Mouse (Mus musculus): ENCODE results near the gene Adarb1. TPM values are rescaled to one million over a fixed set of nuclear protein-coding genes. Genes with fewer than 3 reads are reported as not detected.

Gene Adarb1
- total RNA-seq, 2 experiments from 2014 or later: 113 to 117 TPM

GRCm38 (mm10) chr10:77258704-77259621, 159.1 kb downstream of the Adarb1 start, which contains the start of gene Pofut2:
Pofut2 (plus strand) TSS chr10:77259218.
- peak; percentile 87 to 91 for DNase-seq

GRCm38 (mm10) chr10:77258041-77258590, 160.0 kb downstream of the Adarb1 start:
- DNase-seq: no peak

- no peak for DNase-seq
Observed at GRCm38 (mm10) chr10:77255676-77256075, 162.4 kb downstream of the Adarb1 start.

- no peak for DNase-seq
Observed at GRCm38 (mm10) chr10:77255231-77255630, 162.8 kb downstream of the Adarb1 start.

GRCm38 (mm10) chr10:77252790-77253189, 165.3 kb downstream of the Adarb1 start:
- DNase-seq: peak; percentile 74 to 79

- DNase-seq: no peak
Observed at GRCm38 (mm10) chr10:77251784-77252539, 166.1 kb downstream of the Adarb1 start.

- no peak for DNase-seq
Observed at GRCm38 (mm10) chr10:77251223-77251783, 166.8 kb downstream of the Adarb1 start.

- DNase-seq: no peak
Observed at GRCm38 (mm10) chr10:77247707-77248106, 170.4 kb downstream of the Adarb1 start.

- no peak for DNase-seq
Observed at GRCm38 (mm10) chr10:77247048-77247447, 171.0 kb downstream of the Adarb1 start.

- no peak for DNase-seq
Observed at GRCm38 (mm10) chr10:77244777-77245176, 173.3 kb downstream of the Adarb1 start.

GRCm38 (mm10) chr10:77243572-77244161, 174.4 kb downstream of the Adarb1 start:
- DNase-seq: no peak

GRCm38 (mm10) chr10:77242871-77243270, 175.2 kb downstream of the Adarb1 start:
- no peak for DNase-seq

- no peak for DNase-seq
Observed at GRCm38 (mm10) chr10:77242396-77242795, 175.7 kb downstream of the Adarb1 start.

- DNase-seq: no peak
Observed at GRCm38 (mm10) chr10:77240764-77241163, 177.3 kb downstream of the Adarb1 start.

Other genes with a start within 250 kb of the Adarb1 start
- gene Pofut2, start 159.1 kb downstream of the Adarb1 start, total RNA-seq (2021): 10 to 100 TPM; 31.7 to 32.6 TPM
- 10 to 100 TPM; 35.1 to 37.4 TPM for gene Fam207a, start 97.5 kb upstream of the Adarb1 start, total RNA-seq (2021)
- 1 to 10 TPM; 3.6 TPM for gene Itgb2, start 112.0 kb upstream of the Adarb1 start, total RNA-seq (2021)
- gene Pttg1ip, start 163.4 kb upstream of the Adarb1 start, total RNA-seq (2021): 10 to 100 TPM; 68.2 to 69.0 TPM
- 100 to 1,000 TPM; 127 TPM for gene Sumo3, start 187.8 kb upstream of the Adarb1 start, total RNA-seq (2021)
- gene Gm49325, start 187.9 kb upstream of the Adarb1 start, total RNA-seq (2021): 10 to 100 TPM; 17.2 to 29.6 TPM
- 10 to 100 TPM; 83.8 to 95.4 TPM for gene Ube2g2, start 204.0 kb upstream of the Adarb1 start, total RNA-seq (2021)